Mouse (Mus musculus) right cerebral cortex, postnatal 14 days (tissue): Measurements from ENCODE around the gene H2al2a.

Experiments used
- DNase-seq: peaks from one replicate; pipeline ENCODE4 v3.0.0; 2022

Gene H2al2a

DNA sequence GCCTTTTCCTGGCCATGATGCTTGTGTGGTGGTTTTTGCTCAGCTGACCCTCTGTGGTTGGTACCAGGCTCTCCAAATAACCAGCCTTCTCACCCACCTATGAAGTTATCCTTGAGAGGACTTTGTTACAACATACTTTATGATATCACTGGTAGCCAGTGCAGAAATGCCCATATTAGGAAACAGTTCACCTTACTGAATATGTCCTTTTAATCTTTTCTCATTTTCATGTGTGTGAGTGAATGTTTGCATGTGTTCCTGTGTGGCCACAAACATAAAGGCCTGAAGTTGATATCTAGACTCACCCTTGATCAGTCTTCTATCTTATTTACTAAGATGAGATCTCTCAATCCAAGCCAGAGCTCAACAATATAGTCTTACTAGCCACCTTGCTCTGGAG is at the start of gene H2al2a:
Gene H2al2a, minus strand, starts transcription at position 101 of the 400 bp plus-strand sequence.
- DNase-seq, result no peak

- DNase-seq, result no peak
Observed at GRCm38 (mm10) chr2:18046186-18046585, 49.4 kb upstream of the H2al2a start.

GRCm38 (mm10) chr2:18045781-18046181 is 49.0 kb upstream of the H2al2a start:
- DNase-seq, result no peak

DNA sequence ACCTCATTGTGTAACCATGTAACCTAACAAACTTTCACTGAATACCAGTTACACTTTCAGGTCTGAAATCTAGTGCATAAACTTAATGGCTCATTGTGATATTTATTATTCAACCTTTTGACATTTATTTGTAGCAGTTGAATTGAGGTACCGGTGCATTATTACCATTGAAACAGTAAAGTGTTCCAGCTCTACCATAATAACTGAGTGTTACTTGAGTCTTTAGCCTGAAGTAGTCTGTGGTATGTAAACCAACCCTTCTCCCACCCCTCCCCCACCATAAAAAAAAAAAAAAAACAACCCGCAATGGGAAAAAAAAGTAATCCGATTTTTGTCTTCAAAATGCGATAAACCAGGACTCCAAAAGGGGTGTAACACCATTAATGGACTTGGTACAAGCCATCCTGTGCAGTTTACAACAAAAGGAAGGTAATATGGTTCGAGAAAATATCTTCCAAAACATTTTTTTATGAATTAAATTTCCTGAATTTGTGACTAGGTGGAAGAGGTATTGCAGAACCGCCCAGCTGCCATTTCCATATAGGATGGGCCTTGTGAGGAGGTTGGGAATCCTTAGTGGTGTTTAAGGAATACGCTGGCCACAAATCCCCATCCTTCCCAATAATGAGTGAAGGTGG is 48.5 kb upstream of the H2al2a start:
- DNase-seq, result no peak

DNA sequence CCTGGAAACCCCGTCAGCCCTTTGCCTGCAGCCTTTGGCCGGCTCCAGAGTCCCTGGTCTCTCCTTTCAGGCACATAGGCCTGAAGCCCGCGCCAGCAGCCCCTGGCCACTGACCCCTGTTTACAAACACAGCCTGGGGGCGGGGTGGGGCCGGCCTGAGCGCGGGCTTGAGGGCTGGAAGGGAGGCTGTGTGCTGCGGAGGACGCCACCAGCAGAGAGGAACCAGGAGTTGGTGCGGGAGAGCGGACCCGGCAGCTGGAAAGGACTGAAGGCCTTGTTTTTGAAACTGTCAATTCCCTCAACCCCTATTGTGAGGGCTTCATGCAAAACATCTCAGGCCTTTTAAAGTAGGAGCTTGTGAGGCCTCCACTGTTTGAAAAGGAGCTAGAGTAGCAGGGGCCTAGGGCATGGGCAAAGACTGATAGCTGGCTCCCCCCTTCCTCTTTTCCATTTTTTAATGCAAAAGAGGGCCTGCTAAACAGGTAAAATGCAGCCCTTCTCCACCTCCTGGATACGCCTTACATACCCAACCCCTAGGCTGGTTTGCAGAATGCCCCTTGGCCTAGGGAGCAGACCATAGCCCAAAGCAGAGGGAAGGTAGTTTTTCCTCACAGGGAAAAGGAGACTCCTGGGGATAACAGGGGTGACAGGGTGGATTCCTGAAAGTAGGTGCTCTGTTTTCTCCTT is 44.6 kb upstream of the H2al2a start:
- peak; percentile 35 for DNase-seq

DNA sequence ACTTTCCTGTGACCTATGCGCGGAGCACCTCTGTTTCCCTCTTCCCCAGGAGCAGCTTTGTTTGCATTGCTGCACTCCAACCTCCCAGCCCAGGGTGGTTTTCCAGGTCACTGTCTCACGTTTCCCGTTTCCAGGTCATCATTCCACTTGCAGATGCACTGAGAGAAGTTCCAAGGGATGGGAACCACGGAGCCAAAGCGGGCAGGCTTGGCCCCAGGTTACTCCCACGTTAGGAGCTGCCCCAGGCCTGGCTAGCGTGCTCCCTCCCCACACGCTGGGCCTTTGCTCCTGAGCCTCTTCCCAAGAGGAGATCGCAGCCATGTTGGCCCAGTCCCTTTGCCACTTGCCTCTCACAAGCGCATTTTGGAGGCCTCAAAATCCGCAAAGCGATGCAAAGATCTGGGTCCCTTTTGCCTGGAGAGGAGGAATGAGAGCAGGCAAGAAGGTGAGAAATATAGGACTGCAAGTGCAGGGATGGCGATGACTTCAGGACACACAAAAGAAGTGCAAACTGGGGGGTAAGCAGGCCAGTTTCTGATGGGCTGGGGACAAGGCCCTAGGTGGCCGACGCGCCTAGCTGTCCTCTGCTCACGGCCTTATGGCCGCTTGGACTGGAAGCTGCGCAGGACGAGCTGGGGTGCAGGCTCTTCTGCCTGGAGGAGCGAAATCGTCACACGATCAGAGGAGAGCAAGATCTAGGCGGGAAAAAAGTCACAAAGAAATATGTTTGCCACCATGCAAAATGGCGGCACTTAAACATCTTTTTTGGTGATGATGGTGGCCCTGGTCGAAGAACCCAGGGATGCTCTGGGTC is 43.8 kb upstream of the H2al2a start:
- no peak for DNase-seq

- DNase-seq, result peak; percentile 28
Observed at GRCm38 (mm10) chr2:18039566-18040290, 43.0 kb upstream of the H2al2a start.

- DNase-seq, result no peak
Observed at GRCm38 (mm10) chr2:18038895-18039371, 42.2 kb upstream of the H2al2a start.

GRCm38 (mm10) chr2:18038141-18038752 is 41.5 kb upstream of the H2al2a start:
- no peak for DNase-seq

DNA sequence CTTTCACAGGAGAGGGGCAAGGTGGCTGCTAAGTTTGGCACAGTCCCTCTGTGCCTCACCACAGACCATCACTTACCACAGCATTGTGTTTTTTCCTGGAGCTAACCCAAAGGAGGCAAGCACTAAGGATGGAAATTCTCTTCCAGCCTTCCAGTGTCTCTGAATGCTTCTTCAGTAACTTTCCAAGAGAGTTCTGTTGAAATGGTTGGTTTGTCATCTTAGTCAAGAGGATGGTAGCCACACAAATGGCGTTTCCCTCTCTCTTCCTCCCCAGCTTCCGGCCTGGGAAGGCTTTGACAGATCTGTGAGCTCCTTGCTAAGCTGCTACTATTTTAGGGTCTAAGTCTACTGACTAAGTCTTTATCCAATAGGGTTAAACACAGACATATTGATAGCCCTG is 40.7 kb upstream of the H2al2a start, which contains the start of gene A930004D18Rik:
Gene A930004D18Rik, minus strand, starts transcription at position 247 of the 400 bp plus-strand sequence.
- no peak for DNase-seq

DNA sequence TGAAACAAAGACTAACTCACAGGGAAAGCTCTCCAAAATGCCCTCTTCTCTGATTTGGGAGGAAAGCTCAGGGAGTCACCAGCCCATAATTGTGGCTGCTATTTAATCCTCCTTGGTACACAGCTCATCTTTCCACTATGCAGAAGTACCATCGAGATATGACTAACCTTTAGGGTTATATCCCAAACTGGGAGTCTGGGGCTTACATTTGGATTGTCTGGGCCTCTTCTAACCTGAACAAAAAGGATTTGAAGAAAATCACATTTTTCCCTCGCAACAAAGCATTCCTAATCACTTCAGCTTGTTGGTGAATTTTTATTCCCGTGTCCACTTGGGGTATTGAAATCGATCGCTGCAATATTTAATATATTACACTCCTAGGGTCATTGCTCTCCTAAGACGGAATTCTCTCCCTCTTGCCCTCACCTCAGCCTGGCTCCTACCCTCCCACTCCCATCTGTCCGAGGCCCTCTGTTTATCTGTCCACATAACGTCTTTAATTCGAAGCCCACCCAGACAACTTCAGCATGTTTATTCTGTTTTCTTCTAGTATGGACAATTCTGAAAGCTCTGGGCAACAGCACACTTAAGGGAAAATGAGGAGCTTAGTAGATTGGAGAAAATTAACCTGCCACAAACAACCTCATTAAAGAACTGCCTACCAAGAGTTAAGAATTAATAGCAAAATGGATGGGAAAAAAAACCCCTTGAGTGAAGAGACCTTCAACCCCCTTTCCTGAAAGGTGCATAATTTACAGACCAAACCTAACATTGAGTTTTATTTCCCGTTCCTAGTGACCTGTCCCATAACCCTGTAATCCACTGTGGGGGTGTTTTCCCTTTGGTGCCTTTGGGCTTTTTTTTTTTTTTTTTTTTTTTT is 37.9 kb upstream of the H2al2a start:
- no peak for DNase-seq

DNA sequence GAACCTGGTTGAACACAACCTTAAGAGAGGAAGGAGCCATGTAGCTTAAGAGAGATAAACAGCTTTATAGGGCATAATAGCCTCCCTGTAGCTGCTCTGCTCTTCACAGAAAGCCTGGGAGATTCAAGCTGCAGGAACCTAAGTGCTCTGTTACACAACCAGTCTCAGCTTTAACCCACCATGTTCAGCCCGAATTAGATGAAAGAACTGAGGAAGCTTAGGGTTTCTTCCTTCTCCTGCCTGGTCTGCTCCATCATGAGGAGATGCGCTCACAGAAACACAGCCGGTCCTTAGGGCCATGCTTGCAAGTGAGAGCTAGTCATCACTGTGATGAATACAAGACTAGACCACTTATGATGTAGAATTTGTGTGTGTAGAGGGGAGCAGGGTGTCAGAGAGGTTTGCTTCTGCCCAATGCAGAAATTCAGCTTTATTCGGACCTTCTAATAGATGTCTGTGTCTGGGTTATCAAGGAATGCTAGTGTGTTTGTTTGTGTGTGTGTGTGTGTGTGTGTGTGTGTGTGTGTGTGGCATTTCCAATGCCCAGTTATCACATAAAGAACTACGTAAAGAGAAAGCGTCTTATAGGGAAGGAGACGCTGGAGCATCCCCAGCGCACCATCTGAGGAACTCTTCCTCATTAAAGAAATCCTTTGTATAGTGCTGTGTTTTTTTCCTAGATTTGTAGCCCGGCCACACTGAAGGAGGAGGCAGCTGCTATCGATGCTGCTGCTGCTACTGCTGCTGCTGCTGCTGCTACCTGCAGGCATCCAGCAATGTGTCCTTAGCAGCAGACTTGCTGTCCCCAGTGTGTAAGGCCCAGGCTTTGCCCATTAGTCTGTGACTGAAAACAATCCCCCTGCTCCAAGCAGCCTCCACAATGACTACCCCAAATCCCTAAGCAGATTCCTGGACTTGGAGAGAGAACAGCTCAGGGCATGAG is 36.7 kb upstream of the H2al2a start:
- DNase-seq, result no peak

DNA sequence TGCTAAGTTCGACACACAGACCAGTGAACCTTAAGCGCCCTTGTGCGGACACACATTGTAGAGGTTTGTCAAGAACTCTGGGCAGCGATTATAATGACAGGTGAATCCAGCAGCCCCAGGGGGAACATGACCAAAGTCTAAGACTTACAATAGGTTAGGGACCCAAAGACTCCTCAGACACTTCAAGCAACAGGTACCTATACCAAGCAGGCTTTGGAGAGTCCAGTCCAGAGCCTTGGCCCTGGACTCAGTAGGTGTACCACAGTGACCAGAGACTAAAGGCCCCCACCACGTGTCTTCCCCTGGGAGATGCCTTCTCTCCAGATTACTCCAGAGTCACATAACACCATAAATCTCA is 35.8 kb upstream of the H2al2a start:
- no peak for DNase-seq

GRCm38 (mm10) chr2:18031831-18032537 is 35.2 kb upstream of the H2al2a start:
- DNase-seq, result peak; percentile 55

GRCm38 (mm10) chr2:18031271-18031821 is 34.6 kb upstream of the H2al2a start:
- DNase-seq, result peak; percentile 16

DNA sequence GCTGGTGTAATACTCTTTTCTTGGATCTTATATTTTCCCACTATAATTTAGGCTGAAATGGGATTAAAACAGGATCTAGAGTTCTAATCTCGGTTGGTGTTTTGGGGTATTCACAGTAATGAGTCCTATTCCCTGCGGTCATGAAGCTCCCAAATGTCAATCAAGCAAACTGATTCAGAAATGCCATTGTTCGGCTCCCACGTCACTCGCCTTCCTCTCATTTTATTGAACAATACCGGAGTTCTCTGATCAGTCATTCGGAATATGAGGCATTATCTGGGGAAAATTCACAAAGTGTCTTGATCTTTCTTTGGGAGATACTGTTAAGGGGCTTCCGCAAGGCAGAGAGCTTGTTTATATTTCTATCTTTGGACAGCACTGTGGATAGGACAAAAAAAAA is 33.8 kb upstream of the H2al2a start:
- no peak for DNase-seq

DNA sequence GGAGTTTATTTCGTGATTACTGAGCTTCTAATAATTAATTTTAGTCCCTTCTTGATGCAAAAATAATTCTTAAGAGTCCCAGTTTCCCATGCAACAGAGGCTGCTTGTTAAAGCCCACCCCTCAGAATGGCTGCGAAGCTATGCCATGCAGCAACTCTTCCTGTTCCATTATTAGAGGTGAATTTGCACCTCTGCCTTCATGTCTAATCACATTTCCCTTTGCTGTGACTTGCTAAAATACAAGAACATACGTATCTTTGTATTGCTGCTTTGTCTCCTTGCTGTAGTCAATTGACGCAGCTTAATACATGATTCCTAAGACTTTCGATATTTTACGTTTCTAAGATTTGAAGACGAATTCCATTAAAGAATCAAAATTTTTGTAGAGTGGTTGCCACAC is 32.9 kb upstream of the H2al2a start:
- DNase-seq, result no peak

DNA sequence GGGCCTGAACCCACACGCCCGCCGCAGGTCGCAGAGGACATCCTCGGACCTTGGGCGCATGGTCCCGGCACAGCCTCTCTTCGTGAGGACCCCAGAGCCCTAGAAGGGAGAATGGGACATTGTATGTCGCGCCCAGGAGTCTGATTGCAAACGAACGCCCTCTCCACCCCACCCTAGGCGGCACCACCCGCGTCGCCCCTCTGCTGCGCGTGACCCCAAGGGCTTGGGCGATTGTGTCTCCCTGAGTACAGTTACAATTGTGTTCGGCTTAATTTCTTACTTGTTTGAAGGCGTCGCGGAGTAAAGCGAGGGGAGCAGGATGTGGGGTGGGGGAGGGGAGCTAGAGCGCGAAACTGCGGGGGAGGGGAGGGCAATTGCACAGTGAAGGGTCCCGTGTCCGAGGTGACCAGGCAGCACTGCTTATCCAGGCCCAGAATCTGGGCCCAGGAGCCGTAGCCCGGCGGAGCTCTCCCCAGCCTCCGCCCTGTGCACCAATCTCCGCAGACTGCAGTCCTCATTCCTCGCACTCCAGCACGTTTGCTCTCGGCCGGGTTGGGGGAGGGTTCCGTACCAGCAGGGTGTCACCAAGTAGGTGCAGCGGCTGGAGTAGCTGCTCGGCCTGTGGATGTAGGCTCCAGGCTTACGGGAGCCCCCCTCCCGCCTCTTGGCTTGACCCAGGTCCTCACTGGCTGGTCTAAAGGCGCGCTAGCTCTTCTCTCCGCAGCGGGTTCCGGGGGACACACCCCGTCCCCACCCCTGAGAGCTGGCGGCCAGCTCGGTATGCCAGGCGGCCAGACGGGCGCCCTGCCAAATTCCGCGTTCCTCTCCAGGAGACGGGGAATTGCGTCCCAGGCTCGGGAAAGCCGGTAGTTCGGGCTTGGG is 31.6 kb upstream of the H2al2a start:
- peak; percentile 85 for DNase-seq
